Mouse (Mus musculus) gastrocnemius, adult 2 months (tissue): ENCODE measurements around the gene Phip. TPM values are rescaled to one million over a fixed set of nuclear protein-coding genes. Genes with fewer than 3 reads are reported as not detected.
A peak's percentile ranks its signal among the peaks of the same experiment; 100 is the strongest.

Experiments used
- DNase-seq: peaks from one replicate; pipeline ENCODE4 v3.0.0; 2022
- H3K27ac ChIP-seq: fragments of 200-600 bp; 2 replicates; pipeline ENCODE4 v1.8.1; 2022; ENCODE audit warnings: mild to moderate bottlenecking
- H3K4me3 ChIP-seq: fragments of 200-600 bp; 2 replicates; pipeline ENCODE4 v1.8.1; 2022; ENCODE audit warnings: mild to moderate bottlenecking, moderate library complexity
- CTCF ChIP-seq: fragments of 200-600 bp; IDR thresholded peaks from 2 replicates; pipeline ENCODE4 v1.8.1; 2022; ENCODE audit warnings: antibody characterized with exemption, mild to moderate bottlenecking, moderate library complexity
- intact Hi-C: fragments of 180-260 bp; cut with DNase I; formaldehyde crosslinking; loops from one replicate; pipeline ENCODE4 v1.15.1; 2025
- long read RNA-seq, 2 experiments: library from polyadenylated mRNA; stranded (forward); transcript quantifications; one replicate each; pipeline ENCODE4 v2.0.0; 2021
- total RNA-seq, 2 experiments: library from RNA; stranded (reverse); gene quantifications; 2 replicates each; pipeline ENCODE4 v1.2.3; 2021

The Phip gene
- total RNA-seq, result 10 to 100 TPM; 30.2 to 32.7 TPM
- long read RNA-seq, experiment 1, full-length matches to known transcripts, result 3 of 6 reads
- long read RNA-seq, experiment 1, partial matches to known transcripts, result 2 of 6 reads
- long read RNA-seq, experiment 1, other reads (novel, unspliced or antisense), result 1 of 6 reads
- long read RNA-seq, experiment 2, partial matches to known transcripts, result 2 of 2 reads
- long read RNA-seq, experiment 2, other reads (novel, unspliced or antisense), result 0 of 2 reads

DNA sequence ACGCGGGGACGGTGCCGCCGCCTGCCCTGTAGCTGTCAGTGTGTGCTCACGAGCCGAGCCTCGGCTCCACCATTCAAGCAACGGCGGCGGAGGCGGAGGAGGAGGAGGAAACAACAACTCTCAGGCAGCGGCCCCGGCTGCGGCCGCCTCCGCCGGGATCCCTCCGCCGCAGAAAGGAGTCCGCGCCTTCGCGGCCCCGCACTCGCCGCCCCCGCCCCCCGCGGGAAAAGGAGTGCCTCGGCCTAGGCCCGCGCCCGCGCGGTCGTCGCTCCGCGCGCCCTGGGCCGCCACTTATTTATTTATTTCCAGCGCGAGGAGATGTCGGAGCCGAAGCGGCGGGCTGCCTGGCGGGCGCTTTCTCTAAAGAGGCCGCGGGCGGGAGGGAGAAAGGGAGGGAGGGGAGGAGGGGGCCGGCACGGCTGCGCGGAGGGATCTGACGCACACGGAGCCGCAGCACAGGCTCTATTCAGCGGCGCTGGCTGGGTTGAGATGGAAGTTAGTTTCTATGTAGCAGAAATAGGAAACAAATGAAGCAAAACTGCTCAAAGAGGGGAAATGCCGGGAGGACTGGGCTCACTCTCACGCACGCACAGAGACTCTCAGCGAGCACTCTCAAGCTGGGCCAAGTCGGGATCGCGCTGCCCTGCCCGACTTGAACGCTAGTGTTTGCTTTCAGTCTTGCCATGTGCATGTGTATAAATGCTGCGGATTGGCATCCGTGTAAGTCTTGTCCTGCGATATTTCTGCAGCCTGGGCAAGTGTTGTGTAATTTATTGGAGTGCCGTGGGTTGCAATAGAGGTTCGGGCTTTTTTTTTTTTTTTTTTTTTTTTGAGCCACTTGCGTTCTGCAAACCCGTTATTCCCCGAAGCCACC lies at the start of gene Phip:
Gene Phip, minus strand, starts transcription at position 175 of the 874 bp plus-strand sequence.
- intact Hi-C loops, result loop anchor here (2.0 to 10.0 kb wide), 5 partner anchors 27 to 469 kb away; partner anchors contain the start of gene Lca5
- H3K4me3 ChIP-seq, result peak within 1 kb of the TSS; percentile 95
- DNase-seq, result peak; percentile 97
- H3K27ac ChIP-seq, result peak within 1 kb of the TSS; percentile 99
- TF ChIP-seq CTCF, result peak; percentile 6; the same call in 1 of the 2 replicates

DNA sequence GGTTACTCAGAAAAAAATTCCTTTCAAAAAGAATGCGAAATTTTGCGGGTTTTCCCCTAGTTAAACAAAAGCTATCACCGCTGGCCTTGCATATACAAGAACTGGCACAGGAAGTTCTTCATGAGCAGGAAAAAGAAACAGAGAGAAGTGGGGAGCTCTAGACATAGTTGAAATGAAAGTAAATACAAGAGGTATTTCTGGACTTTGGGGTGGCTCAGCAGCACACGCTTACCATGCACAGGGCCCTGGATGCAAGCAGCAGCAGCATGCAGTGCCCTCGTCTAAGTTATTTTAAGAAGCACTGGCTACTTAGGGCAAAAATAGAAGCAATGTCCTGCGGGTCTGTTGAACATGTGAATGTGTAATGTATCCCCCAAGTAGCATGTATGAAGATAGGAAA lies 48.4 kb upstream of the Phip start:
- Histone ChIP-seq H3K27ac (peak overlapping the region; percentile 81), H3K4me3 (peak overlapping the region; percentile 53)
- no peak for TF ChIP-seq CTCF
- intact Hi-C loops, result loop anchor here (2.0 kb wide), 1 partner anchor 49 kb away; the partner anchor contains the start of gene Phip
- peak; percentile 43 for DNase-seq

DNA sequence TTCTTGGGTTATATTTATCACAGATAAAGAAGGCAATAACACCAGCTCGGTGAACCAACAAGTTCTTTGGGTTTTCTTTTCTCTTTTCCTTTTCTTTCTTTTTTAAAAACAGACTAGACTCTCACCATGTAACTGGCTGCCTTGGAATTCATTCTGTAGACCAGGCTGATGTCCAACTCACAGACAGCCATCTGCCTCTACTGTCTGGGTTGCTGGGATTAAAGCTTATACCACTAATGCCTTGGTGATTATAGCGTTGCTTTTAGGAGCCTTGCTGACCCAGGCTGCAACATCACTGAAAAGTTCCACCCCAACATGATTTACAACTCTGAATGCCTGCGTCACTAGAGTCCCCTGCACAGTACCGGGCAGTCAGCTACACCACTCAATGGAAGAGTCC lies 39.2 kb upstream of the Phip start:
- no peak for DNase-seq
- TF ChIP-seq CTCF, result no peak
- intact Hi-C loops, result no loop called here

DNA sequence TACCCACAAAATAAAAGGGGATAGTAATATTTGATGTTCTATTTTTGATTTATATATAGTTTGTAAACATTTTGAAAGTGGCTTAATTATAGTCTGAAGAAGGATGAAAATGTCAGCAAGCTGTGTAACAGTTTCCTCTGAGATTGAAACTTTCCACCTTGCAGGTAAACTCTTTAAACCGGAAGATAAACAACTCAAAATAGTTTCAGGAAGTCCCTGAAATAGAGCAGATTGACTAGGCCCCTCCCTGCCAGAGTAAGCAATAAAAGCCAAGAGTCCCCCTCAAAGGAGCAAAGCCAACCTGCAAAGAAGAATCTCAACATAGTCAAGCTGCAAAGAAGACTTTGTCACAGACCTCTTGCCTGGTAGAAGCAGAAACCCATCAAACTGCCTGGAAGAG lies 33.0 kb upstream of the Phip start:
- H3K4me3 ChIP-seq, result no peak overlapping the region
- no peak for DNase-seq
- intact Hi-C loops, result no loop called here
- H3K27ac ChIP-seq, result no peak overlapping the region
- no peak for TF ChIP-seq CTCF

More for the DNA sequence above, 39.2 kb upstream of the Phip start:
- no peak overlapping the region for H3K27ac ChIP-seq
- H3K4me3 ChIP-seq, result no peak overlapping the region

DNA sequence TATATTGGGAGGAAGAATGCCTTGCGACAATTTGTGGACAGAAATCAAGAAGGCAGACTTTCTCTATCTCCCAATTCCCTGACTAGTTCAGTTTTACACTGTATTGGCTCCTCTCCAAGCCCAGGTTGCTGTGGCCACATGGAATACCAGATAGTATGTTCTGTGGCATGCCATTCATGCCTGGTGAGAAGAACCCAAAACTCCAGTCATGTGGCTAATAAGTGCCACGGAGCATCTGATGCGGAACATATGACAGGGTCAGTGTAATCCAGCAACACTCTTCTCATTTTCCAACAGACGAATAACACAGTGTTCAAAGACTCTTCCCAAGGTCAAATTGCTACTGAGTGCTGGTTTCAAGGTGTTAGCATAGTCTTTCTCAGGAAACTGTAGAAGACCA lies 26.0 kb upstream of the Phip start:
- peak overlapping the region; percentile 76 for H3K27ac ChIP-seq
- TF ChIP-seq CTCF, result no peak
- DNase-seq, result no peak
- intact Hi-C loops, result no loop called here
- H3K4me3 ChIP-seq, result no peak overlapping the region

DNA sequence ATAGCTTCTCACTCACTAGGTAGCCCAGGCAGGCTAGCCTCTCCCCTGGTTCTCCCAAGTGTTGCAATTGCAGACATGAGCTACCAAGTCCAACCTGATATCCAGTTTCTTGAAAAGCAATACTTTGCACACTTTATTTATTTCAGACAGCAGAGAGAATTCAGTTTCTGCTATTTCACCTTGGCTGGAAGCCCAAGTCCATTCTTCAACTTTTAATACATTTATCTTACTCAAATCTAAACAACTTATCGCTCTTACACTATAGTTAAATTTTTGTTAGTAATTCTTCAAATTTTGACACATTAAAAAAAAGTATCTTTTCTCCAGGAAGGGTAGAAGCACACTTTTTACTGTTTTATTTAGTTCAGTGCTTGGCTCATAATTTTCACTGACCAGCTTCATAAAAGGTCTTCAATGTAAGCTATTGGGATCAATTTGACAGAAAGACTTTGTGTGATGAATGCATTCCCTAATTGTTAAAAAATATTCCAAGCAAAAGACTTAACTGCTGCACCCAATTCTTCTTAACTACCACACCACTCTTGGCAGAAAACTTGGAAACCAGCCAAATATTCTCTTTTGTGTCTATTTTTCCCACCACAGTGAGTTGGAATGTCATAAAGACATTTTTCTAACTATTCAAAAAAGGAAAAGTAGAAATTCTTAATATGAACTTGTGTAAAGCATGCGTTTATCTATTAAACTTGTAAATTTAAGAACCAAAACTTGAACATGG lies 22.6 kb upstream of the Phip start:
- intact Hi-C loops, result no loop called here
- TF ChIP-seq CTCF, result no peak
- Histone ChIP-seq H3K4me3 (no peak overlapping the region), H3K27ac (no peak overlapping the region; the same call in 1 of the 2 replicates)
- DNase-seq, result no peak

DNA sequence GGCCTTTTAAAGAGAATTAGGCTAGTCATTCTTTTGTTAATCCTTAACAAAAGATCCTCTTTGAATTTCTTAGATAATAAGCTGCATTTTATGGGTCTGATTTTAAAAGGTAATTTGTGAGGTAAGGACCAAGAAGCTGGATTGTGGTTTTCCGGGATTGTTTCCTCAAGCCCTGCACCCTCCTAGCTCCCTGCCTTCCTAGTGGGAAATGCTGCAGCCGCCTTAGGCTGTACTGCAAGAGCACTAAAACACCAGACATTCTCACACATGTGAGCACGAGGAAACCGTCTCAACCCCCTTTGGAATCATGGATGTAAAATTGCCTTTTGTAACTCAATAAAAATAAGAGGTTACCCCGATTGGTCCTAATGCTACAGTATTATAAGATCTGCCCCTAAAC lies 1.6 kb upstream of the Phip start:
- H3K4me3 ChIP-seq, result peak overlapping the region; percentile 95
- peak overlapping the region; percentile 99 for H3K27ac ChIP-seq
- intact Hi-C loops, result loop anchor here (10.0 kb wide), 3 partner anchors 138 to 468 kb away; partner anchors contain the start of gene Lca5
- peak; percentile 29 for DNase-seq
- TF ChIP-seq CTCF, result no peak

DNA sequence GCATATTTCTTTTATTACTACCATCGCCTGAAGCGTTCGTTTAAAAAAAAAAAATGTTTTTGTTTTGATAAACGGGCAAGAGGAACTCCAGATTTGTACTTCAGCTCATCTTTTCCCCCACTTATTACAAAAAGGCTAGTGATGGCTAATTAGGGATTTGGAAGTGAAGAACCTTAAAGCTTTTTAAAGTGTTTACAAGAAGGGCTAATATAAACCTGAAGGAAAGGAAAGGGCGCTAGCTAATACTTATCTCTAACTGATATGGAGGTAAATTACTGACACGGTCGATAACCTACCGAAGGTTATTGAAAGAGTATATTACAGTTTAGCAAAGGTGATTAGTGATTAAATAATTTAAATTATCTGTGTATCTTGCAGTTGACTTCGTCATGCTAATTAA lies 903 bp upstream of the Phip start:
- Histone ChIP-seq H3K4me3 (peak overlapping the region; percentile 95), H3K27ac (peak overlapping the region; percentile 99)
- intact Hi-C loops, result loop anchor here (10.0 kb wide), 3 partner anchors 139 to 469 kb away; partner anchors contain the start of gene Lca5
- no peak for TF ChIP-seq CTCF
- DNase-seq, result no peak

DNA sequence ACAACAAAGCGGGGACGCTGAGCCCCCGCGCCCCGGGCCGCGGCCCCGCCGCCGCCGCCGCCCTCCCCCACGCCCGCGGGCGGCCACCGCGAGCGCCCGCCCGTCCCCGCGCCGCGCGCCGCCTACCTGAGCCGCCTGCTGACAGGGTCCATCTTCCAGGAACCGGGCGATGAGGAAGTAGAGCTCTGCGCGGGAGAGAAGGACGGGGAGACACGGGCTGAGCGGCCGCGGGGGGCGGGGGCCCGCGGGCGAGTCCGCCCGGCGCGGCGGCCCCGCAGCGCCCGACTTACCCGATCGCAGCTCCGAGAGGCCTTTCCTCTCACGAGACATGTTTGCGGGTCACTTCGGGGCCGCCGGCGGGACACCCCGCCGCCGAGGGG lies 364 bp downstream of the Phip start:
- Histone ChIP-seq H3K4me3 (peak overlapping the region; percentile 95), H3K27ac (peak overlapping the region; percentile 99)
- TF ChIP-seq CTCF, result no peak
- no peak for DNase-seq
- intact Hi-C loops, result loop anchor here (2.0 to 10.0 kb wide), 5 partner anchors 28 to 470 kb away; partner anchors contain the start of gene Lca5

DNA sequence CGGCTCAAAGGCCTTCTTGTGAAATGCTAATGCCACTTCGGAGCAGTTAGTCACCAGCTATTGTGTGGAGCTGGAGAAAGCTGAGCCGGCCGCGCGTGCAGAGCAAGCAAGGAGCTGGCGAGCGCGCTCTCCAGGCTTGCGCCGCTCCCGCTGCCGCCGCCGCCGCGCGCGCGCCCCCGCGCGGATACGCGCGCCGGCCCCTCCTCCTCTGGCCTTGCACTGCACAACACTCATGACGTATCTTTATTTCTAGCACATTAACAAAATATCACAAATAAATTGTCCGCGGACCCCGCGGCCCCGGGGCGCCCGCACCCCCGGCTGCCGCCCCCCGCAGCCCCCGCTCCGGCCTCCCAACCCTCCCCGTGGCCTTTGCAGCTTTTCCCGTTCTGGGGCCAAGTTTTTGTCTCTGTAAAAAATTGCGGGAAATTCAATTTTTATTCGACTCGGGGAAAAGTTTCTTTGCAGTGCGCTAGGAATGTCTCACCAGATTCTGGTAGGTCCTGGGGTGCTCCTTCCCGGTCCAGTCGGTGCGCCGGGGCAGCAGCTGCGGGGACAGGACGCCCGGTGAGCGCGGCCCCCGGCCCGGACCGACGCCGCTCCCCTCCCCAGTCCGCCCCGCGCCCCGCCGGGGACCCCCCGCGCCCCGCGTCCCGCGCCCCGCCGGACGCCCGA lies 992 bp downstream of the Phip start:
- intact Hi-C loops, result loop anchor here (2.0 to 10.0 kb wide), 5 partner anchors 28 to 470 kb away; partner anchors contain the start of gene Lca5
- Histone ChIP-seq H3K4me3 (peak overlapping the region; percentile 95), H3K27ac (peak overlapping the region; percentile 99)
- no peak for TF ChIP-seq CTCF
- peak; percentile 93 for DNase-seq

DNA sequence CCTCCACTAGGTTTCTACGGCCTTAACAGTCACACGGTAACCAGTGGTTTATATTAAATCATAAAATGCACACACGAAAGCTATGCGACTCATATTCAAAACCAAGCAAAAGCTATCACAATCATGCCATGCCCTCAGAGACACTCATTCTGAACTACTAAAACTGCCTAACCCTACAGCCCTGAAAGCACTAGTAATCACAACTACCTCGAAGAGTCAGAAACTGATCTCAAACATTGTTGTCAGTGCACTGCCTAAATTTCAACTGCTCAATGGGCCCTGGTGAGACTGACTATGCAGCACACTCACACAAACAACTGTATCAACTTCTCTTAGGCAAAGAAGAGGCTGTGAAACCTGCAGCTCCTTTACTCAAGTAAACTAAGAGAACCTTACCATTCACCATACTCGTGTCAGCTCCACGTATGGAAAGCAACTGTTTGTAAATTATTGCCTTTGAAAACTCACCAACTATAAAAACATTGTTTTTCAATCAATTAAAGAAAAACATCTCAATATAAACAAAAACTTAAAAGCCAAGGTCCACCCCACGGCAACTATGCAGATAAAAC lies 1.9 kb downstream of the Phip start:
- intact Hi-C loops, result loop anchor here (10.0 kb wide), 3 partner anchors 141 to 471 kb away; partner anchors contain the start of gene Lca5
- DNase-seq, result no peak
- Histone ChIP-seq H3K4me3 (peak overlapping the region; percentile 95), H3K27ac (peak overlapping the region; percentile 99)
- TF ChIP-seq CTCF, result no peak
